Mouse (Mus musculus) E14TG2a.4 (cell line): ENCODE data around the gene AA467197.

Source experiments
- CTCF ChIP-seq: conservative IDR thresholded peaks from 2 replicates; pipeline ENCODE4 v1.5.1; 2014; ENCODE audit warnings: low read length
- NANOG ChIP-seq: IDR thresholded peaks from 2 replicates; pipeline ENCODE4 v1.6.1; 2014; ENCODE audit warnings: borderline replicate concordance, low read length, mixed read lengths
- POU5F1 ChIP-seq: IDR thresholded peaks from 2 replicates; pipeline ENCODE4 v1.6.1; 2014; ENCODE audit warnings: low read length, borderline replicate concordance

- TF ChIP-seq CTCF (no peak), NANOG (no peak), POU5F1 (no peak)
Observed at GRCm38 (mm10) chr2:122608820-122609219, 28.0 kb upstream of the AA467197 start.
